Mouse (Mus musculus) layer of hippocampus, postnatal 10 days (tissue): ENCODE measurements around the gene Fanca. TPM values are rescaled to one million over a fixed set of nuclear protein-coding genes. Genes with fewer than 3 reads are reported as not detected.

Source experiments
- DNase-seq, 2 experiments: peaks; one replicate each; pipeline ENCODE4 v3.0.0; 2021; ENCODE audit warnings: low spot score in 2 of 2
- long read RNA-seq: library from polyadenylated mRNA; stranded (forward); transcript quantifications from one replicate; pipeline ENCODE4 v2.0.0, GENCODE M21; 2023
- total RNA-seq, 2 experiments: library from RNA; stranded (reverse); gene quantifications; 2 replicates each; pipeline ENCODE4 v1.2.3; 2021

Gene Fanca
- 1 to 10 TPM; 2.5 to 4.7 TPM for total RNA-seq
- long read RNA-seq, full-length matches to known transcripts = 1 of 2 reads
- long read RNA-seq, partial matches to known transcripts = 1 of 2 reads
- long read RNA-seq, other reads (novel, unspliced or antisense) = 0 of 2 reads

DNA sequence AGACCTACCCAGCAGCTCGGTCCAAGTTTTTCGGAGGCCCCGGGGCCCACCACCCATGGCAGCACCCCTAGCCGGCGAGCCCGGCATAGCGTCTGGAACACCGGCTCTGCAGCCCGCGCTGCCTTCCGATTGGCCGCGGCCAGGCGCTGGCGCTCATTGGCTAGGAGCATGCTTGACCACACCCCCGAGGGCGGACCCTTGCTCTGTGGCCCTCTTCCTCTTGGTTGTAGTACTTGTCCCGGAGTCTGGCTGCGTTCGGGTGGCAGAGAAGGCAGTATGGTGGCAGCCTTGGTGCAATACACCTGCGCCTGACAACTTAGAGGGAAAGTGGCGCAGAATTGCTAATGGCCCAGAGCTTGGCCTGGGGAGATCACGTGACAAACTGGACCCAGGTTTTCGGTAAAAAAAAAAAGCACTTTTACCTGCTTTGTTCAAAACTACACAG lies at the start of gene Fanca:
Fanca (minus strand) TSS at position 110 of the 445 bp plus-strand sequence.
- DNase-seq = peak; percentile 87 to 92

GRCm38 (mm10) chr8:123361082-123361739 lies 42.8 kb upstream of the Fanca start:
- DNase-seq = peak; percentile 90

DNA sequence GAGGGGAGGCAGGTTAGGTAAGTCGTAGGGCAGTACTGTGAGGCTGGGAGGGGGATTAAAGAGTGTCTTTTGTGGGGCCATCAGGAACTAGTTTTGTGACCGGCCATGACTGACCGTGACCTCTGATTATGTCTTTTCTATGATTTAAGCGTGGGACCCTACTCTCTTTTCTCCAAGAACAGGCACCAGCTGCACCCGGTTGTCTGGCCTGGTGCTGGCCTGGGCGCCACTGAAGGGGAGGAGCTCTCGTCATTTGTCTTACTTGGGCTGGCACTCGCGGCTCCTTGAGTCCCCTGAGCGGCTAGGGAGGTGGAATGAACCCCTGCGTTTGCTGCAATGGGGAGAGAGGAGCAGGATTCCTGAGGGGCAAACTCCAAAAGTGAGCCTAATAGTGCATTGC lies 34.8 kb upstream of the Fanca start:
- DNase-seq = no peak

DNA sequence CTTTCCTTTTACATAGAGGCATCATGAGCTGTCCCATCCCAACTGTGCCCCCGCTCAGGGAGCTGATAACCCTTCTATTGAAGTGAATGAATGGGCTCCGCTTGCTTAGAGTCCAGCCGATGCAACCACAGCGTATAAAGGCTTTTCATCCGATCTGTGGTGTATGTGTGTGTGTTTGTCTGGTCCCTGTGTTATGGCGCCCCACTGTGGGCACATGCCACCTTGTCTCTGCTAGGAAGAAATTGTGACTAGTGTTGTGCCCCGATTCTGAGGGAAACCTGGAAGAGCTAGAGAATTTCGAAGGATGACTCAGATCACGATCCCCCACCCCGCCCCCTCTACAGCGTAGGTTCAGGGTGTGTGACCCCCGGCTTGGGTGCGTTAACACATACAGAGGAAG lies 34.4 kb upstream of the Fanca start:
- DNase-seq = peak; percentile 65 to 75

- no peak for DNase-seq
These were observed 33.7 kb upstream of the Fanca start for GRCm38 (mm10) chr8:123352118-123352517.

- DNase-seq = no peak
These were observed 30.7 kb upstream of the Fanca start for GRCm38 (mm10) chr8:123349073-123349472.

DNA sequence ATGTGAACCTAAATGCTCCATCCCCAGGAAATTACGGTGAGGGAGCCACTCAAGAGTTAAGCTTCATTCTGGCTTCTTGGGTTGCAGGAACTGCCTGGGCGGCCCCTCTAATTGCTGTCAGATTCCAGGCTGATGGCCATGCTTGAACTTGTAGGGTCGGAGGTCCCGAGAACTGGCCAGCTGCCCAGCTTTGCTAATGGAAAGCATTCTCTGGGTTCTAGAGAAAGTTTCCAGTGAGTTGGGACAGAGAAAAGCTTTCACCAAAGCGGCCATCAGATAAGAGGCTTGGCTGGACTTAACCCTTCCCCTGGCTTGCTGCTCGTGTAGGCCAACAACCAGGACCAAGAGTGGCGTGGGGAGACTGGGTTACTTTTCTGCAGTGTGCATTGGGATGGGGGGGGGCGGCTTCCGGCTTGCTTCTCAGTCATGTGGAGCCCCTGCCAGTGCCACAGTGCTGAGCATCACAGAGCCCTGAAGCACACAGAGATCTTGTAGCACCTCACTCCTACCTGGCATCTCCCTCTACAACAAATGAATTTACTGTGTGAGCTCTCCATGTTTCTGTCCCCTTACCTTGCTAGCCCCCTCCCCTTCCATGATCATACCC lies 30.0 kb upstream of the Fanca start:
- peak; percentile 60 to 65 for DNase-seq

- DNase-seq = no peak
These were observed 28.9 kb upstream of the Fanca start for GRCm38 (mm10) chr8:123347293-123347692.

- DNase-seq = no peak
These were observed 27.5 kb upstream of the Fanca start for GRCm38 (mm10) chr8:123345856-123346255.

DNA sequence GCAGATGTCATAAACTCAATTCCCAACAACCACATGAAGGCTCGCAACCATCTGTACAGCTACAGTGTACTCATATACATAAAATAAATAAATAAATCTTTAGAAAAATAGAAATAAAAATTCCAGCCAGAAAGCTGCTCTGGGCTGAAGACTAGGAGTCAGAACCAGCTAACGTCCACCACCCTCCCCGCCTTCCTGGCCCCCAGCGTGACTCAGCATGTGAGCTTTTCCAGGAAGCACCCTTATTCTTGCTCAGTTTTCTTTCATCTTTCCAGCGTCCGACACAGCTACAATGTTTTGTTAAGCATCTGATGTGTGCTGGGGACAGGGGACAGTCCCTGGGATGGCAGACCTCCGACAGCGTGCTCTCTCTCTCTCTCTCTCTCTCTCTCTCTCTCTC lies 26.8 kb upstream of the Fanca start:
- no peak for DNase-seq

DNA sequence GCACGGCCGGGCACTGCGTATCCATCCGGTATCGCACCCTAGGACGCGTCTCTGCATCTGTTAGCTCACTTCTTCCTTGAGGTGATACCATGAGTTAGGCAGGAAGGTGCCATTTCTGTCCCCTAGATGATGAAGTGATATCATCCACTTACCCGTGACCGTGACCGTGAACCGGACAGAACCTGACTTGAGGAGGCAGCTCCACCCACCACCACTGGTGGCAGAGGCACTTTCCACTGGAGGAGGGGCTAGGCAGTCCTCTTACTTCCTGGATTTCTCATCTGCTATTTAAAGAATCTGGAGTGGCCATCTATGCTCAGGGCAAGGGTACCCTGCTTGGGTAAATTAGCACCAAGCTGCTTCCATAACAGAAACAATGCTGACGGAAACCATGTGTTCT lies 25.0 kb upstream of the Fanca start:
- DNase-seq = no peak

DNA sequence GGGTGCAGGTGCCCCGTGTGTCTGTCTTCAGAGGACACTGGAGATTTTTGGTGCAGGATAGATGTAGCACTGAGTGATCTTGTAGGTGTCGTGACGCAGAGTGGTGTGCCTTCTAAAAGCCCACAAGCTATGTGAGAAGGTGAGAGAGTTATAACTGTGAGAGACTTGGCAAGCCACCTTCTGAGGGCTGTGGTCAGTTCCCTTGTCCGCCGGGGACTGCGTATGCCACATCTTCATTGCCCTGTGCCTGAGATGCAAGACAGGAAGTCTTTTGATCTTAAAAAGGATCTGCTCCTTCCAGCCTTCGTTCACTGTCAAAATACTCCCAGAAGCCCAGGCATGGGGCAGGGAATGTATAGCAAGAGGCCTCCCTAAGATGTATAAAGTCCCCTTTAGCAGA lies 24.5 kb upstream of the Fanca start:
- DNase-seq = no peak

DNA sequence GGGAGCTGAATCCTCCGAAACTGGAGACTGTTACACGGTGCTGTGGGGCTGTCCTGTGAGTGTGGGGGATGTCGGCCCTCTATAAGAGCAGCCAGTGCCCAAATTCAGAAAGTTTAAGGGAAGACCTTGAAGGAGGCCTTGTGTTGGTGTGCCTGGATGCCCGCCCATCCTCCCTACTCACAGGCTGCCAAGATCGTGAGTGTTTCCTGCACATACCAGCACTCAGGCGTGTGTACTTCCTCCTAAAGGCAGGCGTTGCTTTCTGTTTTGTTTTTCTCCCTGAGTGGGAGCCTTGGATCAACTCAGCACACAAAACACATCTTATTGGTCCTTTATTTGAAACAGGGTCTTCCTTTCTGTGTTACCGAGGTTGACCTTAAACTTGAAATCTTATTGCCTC lies 23.9 kb upstream of the Fanca start:
- no peak for DNase-seq

- DNase-seq = no peak
These were observed 23.0 kb upstream of the Fanca start for GRCm38 (mm10) chr8:123341040-123342015.

DNA sequence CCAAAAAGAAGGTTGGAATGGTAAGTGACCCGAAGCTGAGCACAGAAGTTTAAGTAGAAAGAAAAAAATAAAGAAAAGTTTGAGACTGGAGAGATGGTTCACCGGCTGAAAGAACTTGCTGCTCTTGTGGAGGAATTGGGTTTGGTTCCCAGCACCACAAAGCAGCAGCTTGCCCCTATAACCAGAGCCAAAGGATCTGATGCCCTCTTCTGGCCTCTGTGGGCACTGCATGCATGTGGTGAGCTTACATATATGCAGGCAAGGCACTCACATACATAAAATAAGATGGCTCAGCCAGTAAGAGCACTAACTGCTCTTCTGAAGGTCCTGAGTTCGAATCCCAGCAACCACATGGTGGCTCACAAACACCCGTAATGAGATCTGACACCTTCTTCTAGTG lies 21.7 kb upstream of the Fanca start:
- DNase-seq = no peak

- DNase-seq = no peak
These were observed 19.1 kb upstream of the Fanca start for GRCm38 (mm10) chr8:123337475-123337874.

- DNase-seq = no peak
These were observed 16.1 kb upstream of the Fanca start for GRCm38 (mm10) chr8:123334467-123334866.

GRCm38 (mm10) chr8:123333864-123334263 lies 15.5 kb upstream of the Fanca start:
- peak; percentile 25 to 43 for DNase-seq

GRCm38 (mm10) chr8:123333091-123333587 lies 14.8 kb upstream of the Fanca start:
- DNase-seq = peak; percentile 22 to 31

- DNase-seq = peak; percentile 60 to 75
These were observed 14.1 kb upstream of the Fanca start, which contains the start of gene Spire2 for GRCm38 (mm10) chr8:123332262-123333090. Gene Spire2 (plus strand): TSS chr8:123332713.
